Mouse (Mus musculus) left cerebral cortex, postnatal 36 days (tissue): ENCODE measurements around the gene Inhbb. TPM values are rescaled to one million over a fixed set of nuclear protein-coding genes. Genes with fewer than 3 reads are reported as not detected.

Experiments used
- DNase-seq, 2 experiments: peaks; one replicate each; pipeline ENCODE4 v3.0.0; 2021 to 2022; ENCODE audit warnings: low spot score in 2 of 2, mixed read lengths in 1 of 2
- intact Hi-C: fragments of 180-260 bp; cut with DNase I; formaldehyde crosslinking; loops from one replicate; pipeline ENCODE4 v1.15.1; 2025
- total RNA-seq, 2 experiments: library from RNA; stranded (reverse); gene quantifications; 2 replicates each; pipeline ENCODE4 v1.2.3; 2021

The Inhbb gene
- 1 to 10 TPM; 4.7 to 5.6 TPM for total RNA-seq

DNA sequence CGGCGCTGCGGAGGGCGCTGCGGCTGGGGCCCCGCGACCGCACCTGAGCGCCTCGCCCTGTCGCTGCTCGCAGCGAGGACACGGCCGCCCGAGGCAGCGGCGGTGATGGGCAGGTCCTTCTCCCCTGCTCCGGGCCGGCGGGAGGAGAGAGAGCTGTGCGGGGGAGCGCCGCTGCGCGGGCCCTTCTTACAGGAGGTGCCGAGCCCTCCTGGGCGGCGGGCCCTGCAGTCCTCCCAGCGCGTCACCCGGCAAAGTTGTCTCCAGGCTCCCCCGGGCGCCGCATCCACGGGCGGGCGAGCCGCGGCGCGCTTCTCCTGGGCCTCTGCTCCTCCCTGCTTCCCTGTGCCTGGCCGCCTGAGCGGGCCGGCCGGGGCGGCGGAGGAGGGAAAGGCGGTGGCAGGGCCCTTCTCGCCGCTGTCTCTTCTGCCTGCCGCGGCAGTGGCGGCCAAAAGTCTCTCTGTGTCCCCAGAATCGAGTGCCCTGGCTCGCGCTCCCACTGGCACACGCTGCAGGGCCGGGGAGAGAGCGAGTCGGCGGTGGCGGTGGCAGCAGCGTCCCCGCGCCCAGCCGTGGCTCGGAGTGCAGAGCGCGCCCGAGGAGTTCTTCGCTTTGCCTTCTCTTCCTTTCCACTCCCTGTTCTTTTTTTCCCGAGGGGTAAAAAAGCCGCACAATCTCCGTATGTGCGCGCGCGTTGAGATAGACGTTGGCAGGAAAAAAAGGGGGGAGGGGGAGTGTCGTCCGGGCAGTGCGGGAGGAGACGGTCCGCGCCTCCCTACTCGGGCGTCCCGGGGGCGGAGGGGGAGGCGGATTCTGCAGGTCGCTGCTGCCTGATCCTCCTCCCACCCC lies at the start of gene Inhbb:
Gene Inhbb, minus strand, starts transcription at position 673 of the 846 bp plus-strand sequence.
- DNase-seq, result peak; percentile 50 to 64
- intact Hi-C loops, result loop anchor here (2.0 to 10.0 kb wide), 3 partner anchors 33 to 657 kb away; no protein-coding TSS in a partner anchor

GRCm38 (mm10) chr1:119463386-119463785 lies 41.3 kb upstream of the Inhbb start:
- DNase-seq, result no peak

DNA sequence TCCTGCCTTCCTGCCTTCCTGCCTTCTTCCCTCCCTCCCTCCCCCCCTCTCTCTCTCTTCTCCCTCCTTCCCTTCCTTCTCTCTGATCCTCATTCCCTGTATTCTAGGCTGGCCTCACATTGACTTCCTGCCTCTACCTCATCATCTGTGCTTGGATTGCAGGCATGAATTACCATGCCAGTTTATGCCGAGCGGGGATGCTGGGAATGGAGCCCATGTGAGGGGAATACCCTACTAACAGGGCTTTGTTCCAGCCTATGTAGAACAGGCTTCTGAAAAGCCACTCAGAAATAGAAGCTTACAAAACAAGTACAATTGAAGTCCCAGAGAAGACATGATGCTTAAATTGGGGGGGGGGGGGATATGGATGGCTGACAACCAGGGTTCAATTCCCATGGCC lies 38.0 kb upstream of the Inhbb start:
- DNase-seq, result no peak
- intact Hi-C loops, result no loop called here

More at GRCm38 (mm10) chr1:119463386-119463785, 41.3 kb upstream of the Inhbb start:
- intact Hi-C loops, result no loop called here

DNA sequence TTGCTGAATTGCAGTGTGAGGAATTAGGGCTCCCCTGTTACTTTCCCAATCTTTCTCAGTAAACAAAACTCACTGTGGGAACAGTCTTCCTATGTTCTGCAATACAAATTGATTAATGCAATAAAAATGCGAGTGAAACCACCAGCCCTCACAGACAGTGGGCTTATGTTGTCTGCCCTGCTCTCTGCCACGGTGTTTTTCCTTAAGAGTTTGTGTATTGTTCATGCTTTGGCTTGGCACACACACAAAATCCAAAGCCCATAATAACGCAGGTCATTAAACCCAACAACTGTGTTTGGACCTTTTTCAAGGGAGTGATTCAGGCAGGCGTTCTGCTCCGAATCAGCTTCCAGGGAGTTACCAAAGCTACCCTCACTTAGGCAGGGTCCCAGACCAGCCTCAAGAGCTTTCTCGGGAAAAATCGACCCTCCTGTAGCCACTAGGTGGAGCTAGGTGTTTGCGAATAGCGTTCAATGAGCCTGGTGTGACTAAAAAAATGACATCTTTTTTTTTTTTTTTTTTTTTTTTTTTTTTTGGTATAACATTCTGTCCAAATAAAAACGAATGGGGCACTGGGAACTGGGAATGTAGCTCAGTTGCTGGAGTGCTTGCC lies 36.1 kb upstream of the Inhbb start:
- DNase-seq, result peak; percentile 50 to 57
- intact Hi-C loops, result loop anchor here (1.0 to 10.0 kb wide), 4 partner anchors 91 to 365 kb away; partner anchors contain the start of gene Epb41l5

DNA sequence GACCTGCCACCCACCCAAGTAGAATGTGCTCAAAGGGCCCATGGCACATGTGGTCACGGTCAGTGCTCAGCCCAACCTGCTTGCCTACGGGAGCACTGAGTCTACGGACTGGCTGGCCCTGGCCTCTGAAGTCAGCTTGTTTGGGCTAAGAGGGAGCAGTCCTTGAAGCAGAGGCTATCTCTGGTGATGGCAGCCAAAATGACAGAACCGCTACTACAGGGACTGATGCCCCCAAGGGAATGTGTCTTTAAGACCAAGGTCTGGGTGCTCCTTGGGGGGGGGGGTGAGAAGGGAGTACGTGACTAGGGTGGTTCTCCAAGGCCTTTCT lies 35.4 kb upstream of the Inhbb start:
- DNase-seq, result no peak
- intact Hi-C loops, result loop anchor here (1.0 to 10.0 kb wide), 2 partner anchors 187 to 364 kb away; partner anchors contain the start of gene Epb41l5

- intact Hi-C loops, result loop anchor here (1.0 to 10.0 kb wide), 2 partner anchors 188 to 364 kb away; partner anchors contain the start of gene Epb41l5
- peak in 1 of 2 experiments; percentile 11 for DNase-seq
These were observed 34.9 kb upstream of the Inhbb start for GRCm38 (mm10) chr1:119456671-119457527.

DNA sequence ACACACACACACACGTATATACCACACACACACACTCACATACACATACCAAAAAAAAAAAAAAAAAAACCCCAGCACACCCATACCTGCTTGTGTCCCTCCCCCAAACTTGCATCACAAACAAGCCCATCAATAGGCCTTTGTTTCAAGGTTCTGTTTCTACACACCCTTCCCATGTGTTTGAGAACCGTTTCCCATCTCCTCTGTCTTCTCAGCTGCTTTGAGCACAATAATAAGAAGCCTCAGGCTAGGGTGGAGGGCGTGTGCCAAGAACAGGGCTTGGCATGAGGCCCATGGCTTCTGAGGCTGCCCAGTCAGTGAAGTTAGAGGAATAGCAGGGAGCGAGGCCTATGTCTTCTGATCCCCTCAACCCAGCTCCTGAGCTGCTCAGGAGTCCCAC lies 31.7 kb upstream of the Inhbb start:
- intact Hi-C loops, result loop anchor here (10.0 kb wide), 1 partner anchor 191 kb away; the partner anchor contains the start of gene Epb41l5
- no peak for DNase-seq

DNA sequence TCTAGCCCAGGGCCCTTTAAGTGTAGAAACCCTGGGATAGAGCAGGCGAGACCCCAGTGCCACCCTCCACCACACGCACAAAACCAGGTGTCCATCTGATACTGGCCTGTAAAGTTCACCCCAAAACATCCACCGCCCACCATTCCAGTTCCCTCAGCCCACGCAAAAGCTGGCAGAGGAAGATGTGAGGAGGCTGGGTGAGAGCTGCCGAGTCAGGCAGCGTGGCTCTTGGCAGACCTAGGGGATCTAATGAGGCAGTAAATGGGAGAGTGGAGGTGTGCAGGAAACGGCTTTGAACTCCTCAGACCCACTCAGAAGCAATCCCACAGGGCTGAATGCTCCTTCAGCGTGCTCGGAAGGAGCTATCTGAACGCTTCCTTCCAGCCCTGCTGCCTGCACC lies 29.4 kb upstream of the Inhbb start:
- intact Hi-C loops, result loop anchor here (10.0 kb wide), 1 partner anchor 193 kb away; the partner anchor contains the start of gene Epb41l5
- peak; percentile 40 to 63 for DNase-seq

DNA sequence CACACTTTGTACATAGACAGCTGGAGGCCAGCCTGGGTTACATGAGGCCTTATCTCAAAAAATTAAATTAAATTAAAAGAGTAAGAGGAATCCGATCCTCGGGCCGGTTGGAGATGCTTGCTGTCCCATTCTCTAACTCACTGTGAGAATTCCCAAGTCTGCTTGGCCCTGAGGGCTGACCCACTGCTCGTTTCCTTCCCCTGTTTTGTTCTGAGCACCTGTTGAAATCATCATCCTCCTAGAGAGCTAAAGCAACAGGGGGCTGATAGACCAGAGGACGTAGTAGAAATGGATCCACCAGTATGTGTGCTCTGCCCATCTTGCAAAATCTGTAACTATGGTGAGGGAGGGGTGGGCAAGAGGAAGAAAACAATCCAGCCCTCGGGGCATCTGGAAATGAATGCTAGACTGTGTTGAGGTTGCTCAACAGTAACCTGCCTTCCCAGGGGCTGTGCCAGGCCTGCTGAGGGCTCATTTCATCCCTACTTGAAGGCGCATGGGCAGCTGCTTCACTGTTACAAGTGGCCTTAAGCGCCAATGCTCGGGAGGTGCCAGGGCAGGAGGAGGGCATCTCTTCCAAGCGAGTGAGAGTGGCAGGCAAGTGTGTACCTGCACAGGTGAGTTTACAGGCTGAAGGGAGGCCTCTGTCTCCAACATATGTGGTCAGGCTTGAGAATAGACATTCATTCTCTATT lies 28.8 kb upstream of the Inhbb start:
- intact Hi-C loops, result loop anchor here (10.0 kb wide), 1 partner anchor 194 kb away; the partner anchor contains the start of gene Epb41l5
- no peak for DNase-seq

DNA sequence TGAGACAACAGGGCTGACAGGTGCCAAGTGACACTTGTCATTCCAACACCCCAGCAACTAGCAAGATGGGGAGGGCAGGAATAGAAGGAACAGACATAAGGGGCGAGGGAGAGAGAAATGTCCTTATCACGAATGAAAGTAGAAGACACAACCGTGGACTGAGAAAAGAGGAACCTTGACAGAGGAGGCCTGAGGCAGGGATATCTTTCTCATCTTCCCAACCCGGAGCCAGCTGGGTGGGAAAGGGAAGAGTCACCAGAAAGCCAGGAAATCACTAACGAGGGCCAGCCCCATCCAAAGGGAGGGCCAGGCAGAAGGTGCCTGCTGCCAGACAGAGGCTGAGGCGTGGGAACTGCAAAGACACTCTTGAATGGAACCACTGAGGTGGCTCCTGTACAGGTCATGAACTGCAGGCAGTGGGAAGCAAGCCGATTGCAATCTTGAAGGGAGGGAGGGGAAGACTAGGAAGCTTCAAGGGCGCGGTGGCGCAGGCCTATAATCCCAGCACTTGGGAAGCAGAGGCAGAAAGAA lies 24.8 kb upstream of the Inhbb start:
- intact Hi-C loops, result no loop called here
- DNase-seq, result no peak

DNA sequence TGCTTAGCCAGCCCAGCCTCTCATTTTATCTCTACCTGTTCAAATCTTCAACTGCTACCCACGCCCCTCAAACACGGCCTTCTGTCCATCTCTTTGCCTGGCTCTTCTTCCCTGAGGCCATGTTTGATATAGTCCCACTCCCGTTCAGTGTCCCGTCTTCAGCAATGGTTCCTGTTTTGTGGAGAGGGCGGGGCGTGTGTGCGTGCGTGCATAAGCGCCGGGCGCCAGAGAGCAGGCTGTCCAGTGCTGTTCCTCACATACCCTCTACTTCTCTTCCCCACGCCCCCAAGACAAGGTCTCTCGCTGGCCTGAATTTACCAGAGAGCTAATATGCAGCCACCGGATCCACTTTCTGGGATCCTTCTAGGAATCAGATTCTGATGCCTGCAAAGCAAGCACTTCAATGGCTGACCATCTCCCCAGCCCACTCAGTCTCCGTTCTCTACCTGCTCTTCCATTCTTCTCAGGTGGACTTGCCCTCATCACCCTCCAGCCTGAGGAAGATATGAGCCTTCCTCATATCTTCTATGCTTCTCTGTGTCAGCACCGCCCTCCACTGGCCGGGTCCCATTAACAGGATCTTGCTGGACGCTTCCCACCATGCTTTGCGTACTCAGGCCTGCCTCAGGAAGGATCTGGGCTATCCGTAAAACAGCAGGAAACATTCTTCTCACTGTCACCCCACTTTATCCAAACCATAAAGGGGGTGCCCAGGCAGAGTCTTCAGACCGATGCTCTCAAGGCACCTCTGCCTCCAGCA lies 21.7 kb upstream of the Inhbb start:
- no peak for DNase-seq
- intact Hi-C loops, result no loop called here

DNA sequence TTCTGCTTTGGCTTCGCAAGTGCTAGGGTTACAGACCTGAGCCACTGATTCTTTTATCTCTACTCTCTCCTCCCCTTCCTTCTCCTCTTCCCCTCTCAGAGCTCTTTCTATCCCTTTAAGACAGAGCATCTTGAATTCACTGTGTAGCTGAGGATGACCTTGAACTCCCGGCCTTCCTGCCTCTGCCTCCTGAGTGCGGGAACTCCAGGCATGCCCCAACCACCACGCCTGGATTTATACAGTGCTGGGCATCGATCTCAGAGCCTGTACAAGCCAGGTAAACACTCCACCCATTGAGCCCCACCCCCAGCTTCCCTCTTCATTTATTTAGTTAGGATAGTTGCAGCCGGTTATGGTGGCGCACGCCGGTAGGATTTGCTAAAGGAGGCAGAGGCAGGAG lies 20.9 kb upstream of the Inhbb start:
- intact Hi-C loops, result no loop called here
- no peak for DNase-seq

GRCm38 (mm10) chr1:119438105-119438637 lies 16.1 kb upstream of the Inhbb start:
- intact Hi-C loops, result no loop called here

DNA sequence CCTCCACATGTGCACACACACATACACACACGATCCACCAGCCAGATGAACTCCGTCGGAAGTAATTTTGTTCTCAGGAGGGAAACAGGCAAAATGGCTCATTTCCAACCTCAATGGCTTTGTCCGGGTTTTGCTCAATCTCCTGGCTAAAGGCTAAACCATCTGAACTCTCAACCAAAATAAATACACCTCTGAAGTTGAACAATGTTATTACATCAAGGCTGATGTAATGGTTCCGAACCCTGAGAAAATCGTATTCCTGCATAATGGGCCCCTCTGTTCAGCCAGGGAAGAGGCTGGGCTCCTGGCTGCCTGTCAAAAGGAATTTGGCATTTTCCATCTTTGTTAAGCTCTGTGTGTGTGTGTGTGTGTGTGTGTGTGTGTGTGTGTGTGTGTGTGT lies 15.4 kb upstream of the Inhbb start:
- intact Hi-C loops, result no loop called here
- DNase-seq, result no peak

More at GRCm38 (mm10) chr1:119438105-119438637, 16.1 kb upstream of the Inhbb start:
- DNase-seq, result no peak

DNA sequence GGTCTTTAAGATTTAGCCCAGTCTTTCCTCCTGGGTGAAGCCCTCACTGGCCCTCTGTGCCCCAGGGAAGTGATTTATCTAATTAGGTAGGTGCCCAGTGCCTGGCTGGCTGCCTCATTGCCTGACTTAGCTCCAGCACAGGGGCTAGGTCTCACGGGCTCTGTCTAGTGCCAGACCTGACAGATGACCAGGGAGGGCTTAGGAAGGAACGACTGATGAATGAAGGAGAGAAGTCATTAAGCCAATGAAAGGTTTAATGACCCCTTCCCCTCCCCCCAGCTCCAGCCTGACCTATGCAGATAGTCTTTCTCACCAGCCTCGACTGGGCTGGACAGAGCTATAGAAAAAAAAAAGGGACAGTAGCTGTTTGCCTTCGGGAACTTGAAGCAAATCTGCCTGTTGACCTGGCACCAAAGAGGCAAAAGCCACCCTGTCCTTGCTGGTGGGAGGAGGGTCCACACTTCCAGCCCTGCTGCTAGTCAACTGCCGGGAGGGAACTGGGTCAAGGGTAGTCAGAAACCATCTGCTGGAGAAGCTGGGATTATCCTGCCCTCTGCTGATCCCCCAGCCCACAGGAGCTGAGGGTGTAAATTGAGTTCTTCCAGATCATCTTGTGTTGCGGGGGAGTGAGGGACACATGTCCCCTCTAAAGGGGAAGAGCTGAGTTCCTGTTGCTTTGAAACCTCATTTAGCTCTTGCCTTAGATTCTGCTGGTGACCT lies 2.3 kb upstream of the Inhbb start:
- intact Hi-C loops, result loop anchor here (5.0 to 10.0 kb wide), 2 partner anchors 167 to 660 kb away; no protein-coding TSS in a partner anchor
- no peak for DNase-seq

DNA sequence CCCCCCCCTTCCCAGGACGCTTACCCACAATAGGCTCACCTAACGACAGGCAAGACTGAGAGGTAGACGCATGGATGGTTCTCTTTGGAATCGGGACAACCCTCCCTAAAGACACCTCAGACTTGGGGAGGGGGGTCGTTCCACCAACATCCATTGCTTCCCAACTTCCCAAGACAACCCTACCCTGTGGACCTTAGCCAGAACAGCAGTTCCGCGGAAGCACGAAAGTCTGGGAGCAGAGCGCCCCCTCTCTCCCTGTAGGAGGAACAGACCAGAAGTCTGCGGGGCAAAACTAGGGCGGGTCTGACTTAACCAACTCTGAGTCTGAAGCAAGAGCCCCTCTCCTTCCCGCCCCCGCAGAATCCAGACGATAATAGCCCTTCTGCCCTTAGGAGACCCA lies 1.5 kb upstream of the Inhbb start:
- intact Hi-C loops, result loop anchor here (1.0 to 10.0 kb wide), 3 partner anchors 166 to 659 kb away; no protein-coding TSS in a partner anchor

GRCm38 (mm10) chr1:119422460-119423015 lies 490 bp upstream of the Inhbb start:
- DNase-seq, result no peak
- intact Hi-C loops, result loop anchor here (1.0 to 10.0 kb wide), 3 partner anchors 165 to 658 kb away; no protein-coding TSS in a partner anchor

More for the DNA sequence above, 1.5 kb upstream of the Inhbb start:
- DNase-seq, result peak; percentile 41 to 43
